Mouse (Mus musculus) heart, embryonic 14.5 days (tissue): ENCODE results near the gene Card10. TPM values are rescaled to one million over a fixed set of nuclear protein-coding genes. Genes with fewer than 3 reads are reported as not detected.
A peak's percentile ranks its signal among the peaks of the same experiment; 100 is the strongest.

Source experiments
- ATAC-seq: fragments of 200-750 bp; cut with Nextera tagmentation; 2 replicates; pipeline ENCODE4 v1.8.0; 2017; ENCODE audit warnings: low read depth, moderate TSS enrichment; ENCODE audit not compliant: insufficient number of reproducible peaks, insufficient read depth, low FRiP score
- H3K27ac ChIP-seq, 2 experiments: fragments of 200-500 bp in 1 of 2; fragments of 300-500 bp in 1 of 2; sonication (generic) in 1 of 2; replicated peaks in 1 of 2; 2 replicates each; pipeline ENCODE4 v1.5.1; 2012 to 2014; ENCODE audit warnings: low read depth in 2 of 2, low read length in 2 of 2, control low read depth in 1 of 2, mild to moderate bottlenecking in 1 of 2, mixed read lengths in 1 of 2; ENCODE audit not compliant: control insufficient read depth in 1 of 2, insufficient read depth in 1 of 2
- H3K27me3 ChIP-seq: fragments of 300-500 bp; sonication (generic); 2 replicates; pipeline ENCODE4 v1.6.1; 2014; ENCODE audit warnings: mild to moderate bottlenecking, low read length, control low read depth; ENCODE audit not compliant: control insufficient read depth, insufficient read depth
- H3K36me3 ChIP-seq: fragments of 300-500 bp; sonication (generic); 2 replicates; pipeline ENCODE4 v1.6.1; 2014; ENCODE audit warnings: mild to moderate bottlenecking, control low read depth, low read length, mixed read lengths; ENCODE audit not compliant: control insufficient read depth, insufficient read depth
- H3K4me1 ChIP-seq, 2 experiments: fragments of 200-500 bp in 1 of 2; fragments of 300-500 bp in 1 of 2; sonication (generic) in 1 of 2; 2 replicates each; pipeline ENCODE4 v1.6.1; 2012 to 2014; ENCODE audit warnings: low read length in 2 of 2, control low read depth in 1 of 2, mixed read lengths in 1 of 2; ENCODE audit not compliant: control insufficient read depth in 2 of 2, insufficient read depth in 2 of 2
- H3K4me2 ChIP-seq: fragments of 300-500 bp; sonication (generic); 2 replicates; pipeline ENCODE4 v1.6.1; 2014; ENCODE audit warnings: mild to moderate bottlenecking, low read length
- H3K4me3 ChIP-seq, 2 experiments: fragments of 200-500 bp in 1 of 2; fragments of 300-500 bp in 1 of 2; sonication (generic) in 1 of 2; 2 replicates each; pipeline ENCODE4 v1.5.1; 2012 to 2014; ENCODE audit warnings: low read length in 2 of 2, mild to moderate bottlenecking in 2 of 2, control low read depth in 1 of 2, low read depth in 1 of 2, moderate library complexity in 1 of 2; ENCODE audit not compliant: control insufficient read depth in 1 of 2, insufficient read depth in 1 of 2
- H3K9ac ChIP-seq: fragments of 300-500 bp; sonication (generic); 2 replicates; pipeline ENCODE4 v1.6.1; 2014; ENCODE audit warnings: mild to moderate bottlenecking, low read length
- H3K9me3 ChIP-seq: fragments of 300-500 bp; sonication (generic); 2 replicates; pipeline ENCODE4 v1.6.1; 2016; ENCODE audit warnings: low read length, control low read depth; ENCODE audit not compliant: control insufficient read depth
- WGBS: fragments of 180-500 bp; shearing (Covaris S2); extraction: QIAGEN DNeasy Blood & Tissue Kit; methylation state at CpG from one replicate; pipeline ENCODE4 v1.1.7; 2014; 5-methylcytosine and 5-hydroxymethylcytosine counted together
- polyA plus RNA-seq: library from polyadenylated mRNA; unstranded; fragments of >200 nt; fragmentation: Nextera tagmentation; extraction: Ambion mirVana; gene quantifications from 2 replicates; pipeline ENCODE4 v1.2.1, GENCODE M21; 2014

Gene Card10
- polyA plus RNA-seq, 1 experiment from 2014 or later: 7.1 TPM

DNA sequence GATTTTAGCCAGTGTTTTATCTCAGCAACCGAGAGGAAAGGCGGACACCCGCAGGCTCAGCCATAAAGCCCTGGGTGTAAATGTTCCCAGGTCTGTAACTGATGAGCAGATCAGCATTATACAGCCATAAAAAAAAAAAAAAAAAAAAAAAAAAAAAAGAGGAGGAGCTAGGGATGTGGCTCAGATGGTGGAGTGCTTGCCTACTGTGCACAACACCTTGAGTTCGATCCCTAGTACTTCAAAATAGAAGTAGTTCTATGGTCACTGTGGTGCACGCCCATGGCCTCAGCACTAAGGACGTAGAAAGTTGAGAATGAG lies 13.2 kb upstream of the Card10 start:
- Histone ChIP-seq H3K4me1 (peaks cover 5 to 9% of the 10 kb centered on the region in 2 experiments), H3K9me3 (no peaks in the 10 kb centered on the region), H3K4me2 (no peak overlapping the region), H3K36me3 (no peaks in the 10 kb centered on the region), H3K4me3 (no peak overlapping the region), H3K9ac (no peak overlapping the region), H3K27ac (peak overlapping the region in 1 of 2 experiments; percentile 61; a peak in 2 of 4 replicates), H3K27me3 (no peaks in the 10 kb centered on the region)
- ATAC-seq: no peak; the same call in 1 of the 2 replicates
- 47% methylated on average over 6 of the region's 6 CpGs for WGBS

- Histone ChIP-seq H3K4me1 (peaks cover 5 to 9% of the 10 kb centered on the region in 2 experiments), H3K4me3 (no peak overlapping the region), H3K27me3 (no peaks in the 10 kb centered on the region), H3K27ac (peak overlapping the region; percentile 61; a peak in 3 of 4 replicates), H3K4me2 (no peak overlapping the region), H3K9ac (no peak overlapping the region), H3K36me3 (no peaks in the 10 kb centered on the region), H3K9me3 (no peaks in the 10 kb centered on the region)
- 40% methylated on average over 11 of the region's 11 CpGs for WGBS
- peak; percentile 75 for ATAC-seq
Measured at GRCm38 (mm10) chr15:78815314-78816073, 12.7 kb upstream of the Card10 start.

DNA sequence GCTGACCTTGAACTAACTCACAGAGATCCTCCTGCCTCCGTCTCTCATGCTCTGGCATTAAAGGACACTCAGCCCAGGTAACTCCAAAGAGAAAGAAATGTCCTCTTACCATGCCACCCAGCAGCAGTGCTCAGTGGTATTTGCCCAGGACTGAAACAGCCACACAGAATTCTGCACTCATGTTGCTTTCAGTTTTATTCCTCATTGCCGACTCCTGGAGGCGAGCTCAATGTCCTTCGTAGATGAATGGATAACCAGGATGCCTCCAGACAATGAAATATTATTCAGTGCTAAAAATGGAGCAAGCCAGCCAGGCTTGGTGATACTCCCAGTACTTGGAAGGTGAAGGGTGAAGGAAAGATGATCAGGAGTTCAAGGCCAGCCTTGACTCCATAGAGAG lies 10.8 kb upstream of the Card10 start:
- no peak overlapping the region for H3K27ac ChIP-seq
- H3K4me2 ChIP-seq: no peak overlapping the region
- no peak for ATAC-seq
- H3K27me3 ChIP-seq: no peaks in the 10 kb centered on the region
- peaks cover 11 to 19% of the 10 kb centered on the region in 2 experiments for H3K4me1 ChIP-seq
- H3K9ac ChIP-seq: no peak overlapping the region
- H3K36me3 ChIP-seq: no peaks in the 10 kb centered on the region
- WGBS: 88% methylated on average over 4 of the region's 4 CpGs
- no peaks in the 10 kb centered on the region for H3K9me3 ChIP-seq
- H3K4me3 ChIP-seq: no peak overlapping the region

DNA sequence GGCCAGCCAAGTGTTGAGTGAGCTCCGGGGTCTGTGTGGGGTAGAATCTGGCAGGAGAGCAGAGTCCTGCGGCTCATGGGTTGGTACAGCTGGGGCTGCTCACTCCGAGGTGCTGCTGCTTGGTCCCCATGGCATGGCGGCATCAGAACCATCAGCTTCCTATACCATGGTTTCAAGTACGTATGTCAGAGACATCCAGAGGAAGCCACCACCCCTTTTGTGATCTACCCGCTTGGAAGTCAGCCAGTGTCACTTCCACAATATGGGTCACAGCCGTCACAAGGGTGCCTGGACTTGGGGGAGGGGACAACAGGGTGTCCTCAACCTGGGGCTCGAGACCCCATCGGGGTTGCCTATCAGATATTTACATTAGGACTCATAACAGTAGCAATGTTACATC lies 7.3 kb upstream of the Card10 start:
- 47% methylated on average over 9 of the region's 9 CpGs for WGBS
- Histone ChIP-seq H3K27me3 (0 out of 2 replicates have a peak, but pooled peaks cover 8% of the 10 kb centered on the region), H3K27ac (no peak overlapping the region), H3K4me3 (no peak overlapping the region), H3K9me3 (no peaks in the 10 kb centered on the region), H3K4me2 (no peak overlapping the region), H3K4me1 (peaks cover 14 to 21% of the 10 kb centered on the region in 2 experiments), H3K36me3 (no peaks in the 10 kb centered on the region), H3K9ac (no peak overlapping the region)
- no peak for ATAC-seq

DNA sequence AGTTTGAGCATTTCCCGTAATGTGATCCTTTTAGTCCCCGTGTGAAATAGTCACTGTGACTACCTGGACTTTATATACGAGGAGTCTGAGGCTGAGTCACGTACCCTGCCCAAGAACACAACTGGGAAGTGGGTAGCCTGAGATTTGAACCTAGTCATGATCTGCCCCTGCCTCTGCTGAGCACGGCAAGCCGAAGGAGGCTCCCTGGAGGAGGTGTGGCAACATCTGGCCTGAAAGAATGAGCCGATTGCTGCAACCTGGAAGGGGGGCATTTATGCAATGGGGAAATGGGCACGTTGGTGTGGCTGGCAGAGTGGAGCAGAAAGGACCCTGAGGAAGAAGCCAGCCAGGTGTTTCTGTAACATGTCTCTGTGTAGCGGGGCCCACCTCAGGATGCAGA lies 6.9 kb upstream of the Card10 start:
- Histone ChIP-seq H3K9ac (no peak overlapping the region), H3K36me3 (no peaks in the 10 kb centered on the region), H3K27ac (no peak overlapping the region), H3K4me1 (peaks cover 14 to 19% of the 10 kb centered on the region in 2 experiments), H3K4me2 (no peak overlapping the region), H3K27me3 (0 out of 2 replicates have a peak, but pooled peaks cover 8% of the 10 kb centered on the region), H3K9me3 (no peaks in the 10 kb centered on the region), H3K4me3 (no peak overlapping the region)
- WGBS: 43% methylated on average over 9 of the region's 9 CpGs
- no peak for ATAC-seq

DNA sequence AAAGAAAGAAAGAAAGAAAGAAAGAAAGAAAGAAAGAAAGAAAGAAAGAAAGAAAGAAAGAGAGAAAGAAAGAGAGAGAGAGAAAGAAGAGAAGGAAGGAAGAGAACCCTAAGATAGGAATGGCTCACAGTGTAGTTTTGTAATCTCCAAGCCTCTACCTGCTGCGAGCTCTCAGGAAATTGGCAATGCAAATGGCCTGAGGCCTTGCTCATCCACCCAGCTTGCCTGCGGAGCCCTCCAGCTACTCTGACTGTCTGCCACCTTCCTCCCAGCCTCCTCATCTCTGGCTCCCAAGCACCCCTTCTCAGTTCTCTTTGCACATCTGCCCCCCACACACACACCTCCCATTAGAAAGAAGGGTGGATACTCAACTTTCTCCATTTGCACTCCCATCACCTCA lies 6.1 kb upstream of the Card10 start:
- ATAC-seq: no peak
- Histone ChIP-seq H3K4me2 (no peak overlapping the region), H3K4me3 (no peak overlapping the region), H3K27me3 (0 out of 2 replicates have a peak, but pooled peaks cover 8% of the 10 kb centered on the region), H3K36me3 (no peaks in the 10 kb centered on the region), H3K9ac (no peak overlapping the region), H3K4me1 (peaks cover 17 to 21% of the 10 kb centered on the region in 2 experiments), H3K27ac (no peak overlapping the region), H3K9me3 (no peaks in the 10 kb centered on the region)
- WGBS: 76% methylated on average over 2 of the region's 2 CpGs

DNA sequence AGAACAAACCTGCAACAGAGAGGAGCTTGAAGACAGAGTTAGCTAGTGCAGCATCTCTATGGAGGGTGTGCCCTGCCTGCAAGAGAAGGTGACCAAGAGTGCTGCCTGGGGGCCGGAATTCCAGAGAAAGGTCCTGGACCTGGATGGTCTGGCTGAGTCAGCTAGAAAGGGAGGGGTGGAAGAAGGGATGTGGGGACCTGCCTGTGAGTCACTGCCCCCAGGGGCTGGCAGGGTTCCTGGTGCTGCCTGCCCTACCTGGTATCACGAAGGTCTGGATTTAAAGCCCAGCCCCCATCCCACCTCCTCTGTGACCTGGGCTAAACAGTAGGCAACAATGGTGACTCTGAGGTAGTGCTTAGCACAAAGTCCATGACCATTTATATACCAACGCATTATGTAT lies 4.3 kb upstream of the Card10 start:
- H3K4me3 ChIP-seq: no peak overlapping the region
- no peak overlapping the region for H3K27ac ChIP-seq
- no peak overlapping the region for H3K4me2 ChIP-seq
- H3K4me1 ChIP-seq: peaks cover 27 to 35% of the 10 kb centered on the region in 2 experiments
- no peak for ATAC-seq
- 67% methylated on average over 3 of the region's 3 CpGs for WGBS
- no peaks in the 10 kb centered on the region for H3K9me3 ChIP-seq
- H3K27me3 ChIP-seq: 0 out of 2 replicates have a peak, but pooled peaks cover 8% of the 10 kb centered on the region
- H3K36me3 ChIP-seq: no peaks in the 10 kb centered on the region
- H3K9ac ChIP-seq: no peak overlapping the region

DNA sequence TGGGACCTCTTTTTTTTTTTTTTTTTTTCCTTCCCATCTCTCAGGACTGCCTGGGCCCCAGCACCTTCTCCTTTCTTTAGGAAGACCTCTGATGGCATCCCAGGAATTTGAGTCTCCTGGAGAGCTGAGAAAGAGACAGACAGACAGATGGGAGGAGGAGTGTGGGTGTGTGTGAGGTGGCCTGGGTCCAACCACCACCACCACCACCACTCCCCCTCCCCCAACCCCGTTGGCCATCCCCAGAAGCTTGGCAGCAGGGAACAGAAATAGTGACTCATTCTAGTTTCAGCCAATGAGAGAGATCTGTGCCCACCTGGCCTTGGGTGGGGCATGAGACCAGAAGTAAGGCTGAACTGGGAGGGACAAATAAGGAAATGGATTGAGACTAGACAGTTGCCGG lies 3.8 kb upstream of the Card10 start:
- ATAC-seq: no peak
- H3K27me3 ChIP-seq: 0 out of 2 replicates have a peak, but pooled peaks cover 8% of the 10 kb centered on the region
- H3K27ac ChIP-seq: no peak overlapping the region
- H3K4me3 ChIP-seq: no peak overlapping the region
- H3K4me1 ChIP-seq: peaks cover 27 to 37% of the 10 kb centered on the region in 2 experiments
- no peak overlapping the region for H3K4me2 ChIP-seq
- H3K36me3 ChIP-seq: no peaks in the 10 kb centered on the region
- WGBS: 14% methylated on average over 2 of the region's 2 CpGs
- H3K9me3 ChIP-seq: no peaks in the 10 kb centered on the region
- no peak overlapping the region for H3K9ac ChIP-seq
